Mouse (Mus musculus): ENCODE results near the gene Ephx4. TPM values are rescaled to one million over a fixed set of nuclear protein-coding genes. Genes with fewer than 3 reads are reported as not detected.

Gene Ephx4
- total RNA-seq, 2 experiments from 2014 or later, result 0.26 TPM; not detected in 1

- intact Hi-C loops (cut with DNase I), result no loop called here
- no peak for DNase-seq (ENCODE audit: low spot score)
Observed at GRCm38 (mm10) chr5:107421676-107422075, 19.1 kb downstream of the Ephx4 start.

- intact Hi-C loops (cut with DNase I), result loop anchor here (10.0 kb wide), 1 partner anchor 466 kb away; the partner anchor contains the start of gene Cdc7
Observed at GRCm38 (mm10) chr5:107431249-107431648, 28.7 kb downstream of the Ephx4 start, which contains the start of gene Lpcat2b. Gene Lpcat2b (plus strand): TSS chr5:107431549.

DNA sequence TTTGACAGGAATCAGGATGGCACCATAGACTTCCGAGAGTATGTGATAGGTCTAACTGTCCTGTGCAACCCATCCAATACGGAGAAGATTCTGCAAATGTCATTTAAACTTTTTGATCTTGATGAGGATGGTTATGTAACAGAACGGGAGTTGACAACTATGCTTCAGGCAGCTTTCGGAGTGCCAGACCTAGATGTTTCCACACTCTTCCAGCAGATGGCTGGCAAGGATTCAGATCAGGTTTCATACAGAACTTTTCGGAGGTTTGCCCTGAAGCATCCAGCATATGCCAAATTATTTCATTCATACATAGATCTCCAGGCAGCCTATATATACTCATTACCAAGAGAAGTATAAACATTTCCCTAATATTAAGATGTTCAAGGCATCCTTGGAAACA lies 31.5 kb downstream of the Ephx4 start:
- intact Hi-C loops (cut with DNase I), result loop anchor here (10.0 kb wide), 1 partner anchor 469 kb away; the partner anchor contains the start of gene Cdc7
- no peak for DNase-seq (ENCODE audit: low spot score)

More at GRCm38 (mm10) chr5:107431249-107431648, 28.7 kb downstream of the Ephx4 start, which contains the start of gene Lpcat2b:
- no peak for DNase-seq (ENCODE audit: low spot score)

DNA sequence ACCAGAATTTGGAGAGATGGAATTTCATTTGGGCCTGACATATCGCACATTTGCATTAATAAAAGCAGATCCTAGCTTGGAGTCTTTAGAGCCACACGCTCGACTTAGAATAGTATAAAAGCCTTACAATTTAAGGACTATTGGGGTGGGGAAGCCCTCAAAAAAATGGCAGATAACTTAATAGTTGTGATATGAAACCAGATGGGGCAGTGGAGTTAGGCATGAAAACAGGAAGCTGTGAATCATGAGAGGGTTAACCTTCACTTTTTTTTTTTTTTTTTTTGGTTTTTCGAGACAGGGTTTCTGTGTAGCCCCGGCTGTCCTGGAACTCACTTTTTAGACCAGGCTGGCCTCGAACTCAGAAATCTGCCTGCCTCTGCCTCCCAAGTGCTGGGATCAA lies 33.6 kb downstream of the Ephx4 start:
- intact Hi-C loops (cut with DNase I), result loop anchor here (5.0 to 10.0 kb wide), 2 partner anchors 79 to 471 kb away; partner anchors contain the start of gene Cdc7

GRCm38 (mm10) chr5:107436587-107437209 lies 34.2 kb downstream of the Ephx4 start:
- intact Hi-C loops (cut with DNase I), result loop anchor here (5.0 to 10.0 kb wide), 2 partner anchors 79 to 472 kb away; partner anchors contain the start of gene Cdc7
- no peak for DNase-seq (ENCODE audit: low spot score)

More for the DNA sequence above, 33.6 kb downstream of the Ephx4 start:
- no peak for DNase-seq (ENCODE audit: low spot score)

DNA sequence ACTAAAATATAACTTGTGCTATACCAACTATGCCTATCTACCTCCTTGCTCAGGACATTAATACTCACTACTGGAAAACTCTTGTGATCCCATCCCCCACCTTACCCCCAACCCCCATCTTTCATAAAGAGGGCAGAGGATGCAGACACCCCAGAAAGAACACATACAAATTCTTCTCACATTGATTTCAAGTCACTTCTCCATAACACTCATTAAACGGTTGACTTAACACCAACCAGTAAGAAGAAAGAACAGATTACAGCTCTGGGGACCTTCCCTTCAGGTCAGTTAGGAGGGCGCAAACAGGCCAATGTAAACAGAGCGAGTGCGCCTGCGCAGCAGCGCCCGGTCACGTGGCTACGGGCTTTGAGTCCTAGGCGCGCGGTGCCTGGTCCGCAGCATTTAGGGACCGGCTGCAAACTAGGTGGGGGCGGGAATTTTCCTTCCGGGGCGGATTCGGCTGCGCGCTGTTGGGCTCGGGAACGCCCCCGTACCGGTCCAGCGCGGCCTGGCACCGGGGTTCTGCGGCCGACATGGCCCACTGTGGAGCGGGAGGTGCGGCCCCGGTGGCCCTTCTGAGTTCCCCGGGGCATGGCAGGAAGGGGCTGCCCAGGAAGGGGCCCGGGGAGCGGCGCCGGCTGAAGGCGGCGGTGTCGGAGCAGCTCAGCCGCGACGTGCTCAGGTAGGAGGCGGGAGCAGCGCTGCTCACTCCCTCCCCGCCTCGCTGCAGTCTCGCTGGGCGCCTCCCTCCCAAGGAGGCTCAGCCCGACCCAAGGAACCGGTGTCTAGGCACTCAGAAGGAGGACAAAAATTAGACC lies 35.1 kb downstream of the Ephx4 start, which contains the start of gene Btbd8:
TSS of gene Btbd8 (plus strand) at position 534 of the 818 bp plus-strand sequence.
- DNase-seq (ENCODE audit: low spot score), result peak; percentile 88
- intact Hi-C loops (cut with DNase I), result loop anchor here (5.0 to 10.0 kb wide), 2 partner anchors 80 to 473 kb away; partner anchors contain the start of gene Cdc7

GRCm38 (mm10) chr5:107438353-107438752 lies 35.8 kb downstream of the Ephx4 start:
- DNase-seq (ENCODE audit: low spot score), result no peak
- intact Hi-C loops (cut with DNase I), result loop anchor here (5.0 to 10.0 kb wide), 2 partner anchors 81 to 474 kb away; partner anchors contain the start of gene Cdc7

GRCm38 (mm10) chr5:107441881-107442280 lies 39.3 kb downstream of the Ephx4 start:
- intact Hi-C loops (cut with DNase I), result no loop called here
- DNase-seq (ENCODE audit: low spot score), result no peak

- intact Hi-C loops (cut with DNase I), result no loop called here
Observed at GRCm38 (mm10) chr5:107444251-107444650, 41.7 kb downstream of the Ephx4 start.

GRCm38 (mm10) chr5:107447977-107448376 lies 45.4 kb downstream of the Ephx4 start:
- intact Hi-C loops (cut with DNase I), result no loop called here
- DNase-seq (ENCODE audit: low spot score), result no peak

More at GRCm38 (mm10) chr5:107444251-107444650, 41.7 kb downstream of the Ephx4 start:
- DNase-seq (ENCODE audit: low spot score), result no peak

GRCm38 (mm10) chr5:107448784-107449183 lies 46.2 kb downstream of the Ephx4 start:
- no peak for DNase-seq (ENCODE audit: low spot score)
- intact Hi-C loops (cut with DNase I), result no loop called here

- intact Hi-C loops (cut with DNase I), result no loop called here
- DNase-seq (ENCODE audit: low spot score), result no peak
Observed at GRCm38 (mm10) chr5:107449620-107450019, 47.1 kb downstream of the Ephx4 start.

DNA sequence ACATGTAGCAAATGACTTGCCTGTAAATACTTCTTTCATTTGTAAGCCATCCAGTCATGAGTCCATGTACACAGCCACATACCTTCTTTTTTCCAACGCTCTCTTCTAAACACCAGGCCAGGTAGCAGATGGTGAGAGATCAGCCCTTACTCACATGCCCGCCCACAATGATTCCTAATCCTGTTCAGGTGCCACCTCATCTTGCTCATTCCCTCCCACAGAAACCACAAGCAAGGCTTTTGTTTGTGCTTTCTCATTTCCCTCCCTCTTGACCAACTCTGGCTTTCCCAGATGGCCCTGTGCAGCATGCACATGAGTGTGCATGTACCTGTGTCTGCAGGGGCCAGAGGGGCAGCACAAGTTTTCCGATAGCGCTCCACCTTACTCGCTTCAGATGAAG lies 47.8 kb downstream of the Ephx4 start:
- intact Hi-C loops (cut with DNase I), result no loop called here
- no peak for DNase-seq (ENCODE audit: low spot score)

DNA sequence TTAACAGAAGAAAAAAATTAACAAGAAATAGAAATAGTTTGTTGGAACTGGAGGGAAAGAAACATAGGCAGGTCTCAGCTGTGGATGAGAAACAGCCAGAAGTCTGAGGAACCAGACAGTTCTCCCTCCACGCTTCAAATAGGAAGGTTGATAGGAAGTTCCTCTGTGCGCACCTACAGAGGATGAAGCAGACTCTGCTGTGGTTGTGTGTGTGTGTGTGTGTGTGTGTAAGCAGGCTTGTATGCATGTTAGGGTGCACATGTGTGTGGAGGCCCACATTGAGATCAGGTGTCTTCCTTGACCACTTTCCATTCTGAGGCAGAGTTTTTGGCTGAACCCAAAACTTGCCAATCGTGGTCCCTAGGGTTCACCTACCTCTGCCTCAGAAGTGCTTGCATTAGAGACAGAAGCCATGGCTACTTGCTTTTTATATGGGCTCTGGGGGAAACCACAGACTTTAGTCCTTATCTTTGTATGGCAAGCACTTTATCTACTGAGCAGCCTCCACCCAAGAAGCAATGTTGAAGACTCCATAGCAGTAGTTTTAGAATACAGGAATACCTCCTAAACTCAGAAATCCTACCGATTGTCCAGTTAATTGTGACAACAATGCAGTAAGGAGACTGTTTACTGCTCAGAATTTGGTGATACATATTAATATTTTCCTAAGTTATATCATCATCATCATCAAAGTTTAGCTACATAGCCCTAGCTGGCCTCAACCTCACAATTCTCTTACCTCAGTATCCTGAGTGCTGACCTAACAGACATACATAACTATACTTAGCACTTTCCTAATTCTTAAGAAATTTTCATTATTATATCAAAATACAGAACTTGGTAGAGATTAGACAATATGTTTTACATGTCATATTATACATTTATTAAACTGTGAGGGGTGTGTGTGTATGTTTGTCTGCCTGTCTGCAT lies 59.9 kb downstream of the Ephx4 start:
- DNase-seq (ENCODE audit: low spot score), result no peak
- intact Hi-C loops (cut with DNase I), result no loop called here

- DNase-seq (ENCODE audit: low spot score), result no peak
- intact Hi-C loops (cut with DNase I), result no loop called here
Observed at GRCm38 (mm10) chr5:107466501-107466900, 64.0 kb downstream of the Ephx4 start.

GRCm38 (mm10) chr5:107467098-107467497 lies 64.6 kb downstream of the Ephx4 start:
- intact Hi-C loops (cut with DNase I), result no loop called here
- no peak for DNase-seq (ENCODE audit: low spot score)

DNA sequence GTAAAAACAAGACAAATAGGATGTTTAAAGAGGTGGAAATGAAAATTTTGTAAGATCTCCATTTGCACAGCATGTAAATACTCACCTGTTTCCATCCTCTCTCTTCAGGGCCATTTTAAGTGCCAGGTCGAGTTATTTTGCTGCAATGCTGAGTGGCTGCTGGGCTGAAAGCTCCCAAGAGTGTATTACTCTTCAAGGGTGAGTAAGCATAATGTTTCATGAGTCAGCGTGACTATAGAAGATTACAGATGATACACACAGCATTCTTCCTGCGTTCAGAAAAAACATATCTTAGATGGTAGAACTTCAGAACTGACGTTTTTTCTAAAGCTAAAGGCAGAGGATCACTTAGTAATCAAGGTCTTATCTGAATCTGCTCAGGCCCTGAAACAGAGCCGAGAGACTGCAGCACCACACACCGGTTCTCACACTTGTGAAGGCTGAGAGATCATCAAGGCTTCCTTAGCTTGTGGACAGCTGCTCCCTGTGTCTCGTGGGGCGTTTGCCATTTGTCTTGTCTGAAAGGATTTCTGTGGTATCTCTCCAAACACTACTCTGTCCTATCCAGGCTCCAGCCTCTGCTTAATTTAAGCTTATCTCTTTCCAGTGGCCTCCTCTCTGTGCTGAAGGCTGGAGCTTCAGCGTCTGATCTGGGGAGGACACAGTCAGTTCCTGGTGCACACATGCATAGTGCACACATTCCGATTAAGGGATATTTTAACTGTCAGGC lies 68.2 kb downstream of the Ephx4 start:
- DNase-seq (ENCODE audit: low spot score), result no peak
- intact Hi-C loops (cut with DNase I), result no loop called here
